Mouse (Mus musculus) bone marrow, adult 2 months (tissue): ENCODE data around the gene Pole3.

Experiments used
- CTCF ChIP-seq: fragments of 200-500 bp; IDR thresholded peaks from 2 replicates; pipeline ENCODE4 v1.5.1; 2011; ENCODE audit warnings: low read length, control low read depth; ENCODE audit not compliant: control insufficient read depth, insufficient read depth
- POLR2A ChIP-seq: fragments of 200-500 bp; IDR thresholded peaks from 2 replicates; pipeline ENCODE4 v1.6.1; 2011; ENCODE audit warnings: low read depth, mild to moderate bottlenecking, control low read depth, low read length, borderline replicate concordance; ENCODE audit not compliant: control insufficient read depth

DNA sequence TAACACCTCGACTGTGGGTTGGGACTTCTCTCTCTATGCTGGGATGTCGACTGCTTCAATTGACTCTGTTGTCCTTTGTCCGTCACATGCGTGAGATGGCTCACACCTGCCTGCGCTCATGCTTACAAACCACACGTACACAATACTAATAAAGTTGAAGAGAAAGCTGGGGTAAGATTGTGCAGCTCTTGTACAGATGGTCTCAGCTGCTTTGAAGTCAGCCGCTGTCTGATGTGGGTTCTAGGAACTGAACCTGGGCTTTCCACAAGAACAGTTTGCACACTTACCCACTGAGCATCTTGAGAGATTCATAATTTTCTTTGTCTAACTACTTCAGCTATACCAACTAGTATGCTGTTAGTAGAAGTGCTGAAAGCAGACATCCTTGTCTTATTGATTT lies 27.1 kb upstream of the Pole3 start:
- TF ChIP-seq CTCF (no peak), POLR2A (no peak)
